Mouse (Mus musculus) midbrain, postnatal 0 days (tissue): ENCODE results near the gene Dync2li1. TPM values are rescaled to one million over a fixed set of nuclear protein-coding genes. Genes with fewer than 3 reads are reported as not detected.
A peak's percentile ranks its signal among the peaks of the same experiment; 100 is the strongest.

ENCODE experiments used
- ATAC-seq: fragments of 200-750 bp; cut with Nextera tagmentation; 2 replicates; pipeline ENCODE4 v1.8.0; 2017; ENCODE audit warnings: moderate number of reproducible peaks, mild to moderate bottlenecking, moderate TSS enrichment, moderate library complexity; ENCODE audit not compliant: low FRiP score
- DNase-seq: peaks from one replicate; pipeline ENCODE4 v3.0.0-alpha.2; 2015; ENCODE audit warnings: low spot score
- H3K27ac ChIP-seq: fragments of 300-500 bp; sonication (generic); 2 replicates; pipeline ENCODE4 v1.5.1; 2014; ENCODE audit warnings: low read depth, mild to moderate bottlenecking, low read length, mixed read lengths
- H3K27me3 ChIP-seq: fragments of 300-500 bp; sonication (generic); 2 replicates; pipeline ENCODE4 v1.6.1; 2014; ENCODE audit warnings: low read length, control low read depth, mixed read lengths; ENCODE audit not compliant: insufficient read depth
- H3K36me3 ChIP-seq: fragments of 300-500 bp; sonication (generic); 2 replicates; pipeline ENCODE4 v1.6.1; 2014; ENCODE audit warnings: low read length, control low read depth, mixed read lengths; ENCODE audit not compliant: insufficient read depth
- H3K4me1 ChIP-seq: fragments of 300-500 bp; sonication (generic); 2 replicates; pipeline ENCODE4 v1.6.1; 2014; ENCODE audit warnings: mild to moderate bottlenecking, control low read depth, antibody characterized with exemption, low read length, mixed read lengths; ENCODE audit not compliant: insufficient read depth
- H3K4me2 ChIP-seq: fragments of 300-500 bp; sonication (generic); 2 replicates; pipeline ENCODE4 v1.6.1; 2014; ENCODE audit warnings: low read depth, mild to moderate bottlenecking, low read length, mixed read lengths; ENCODE audit not compliant: poor library complexity, severe bottlenecking
- H3K4me3 ChIP-seq: fragments of 300-500 bp; sonication (generic); 2 replicates; pipeline ENCODE4 v1.5.1; 2014; ENCODE audit warnings: low read depth, mild to moderate bottlenecking, low read length, moderate library complexity
- H3K9ac ChIP-seq: fragments of 300-500 bp; sonication (generic); replicated peaks from 2 replicates; pipeline ENCODE4 v1.6.1; 2014; ENCODE audit warnings: mild to moderate bottlenecking, low read length, moderate library complexity, mixed read lengths; ENCODE audit not compliant: poor library complexity, severe bottlenecking
- H3K9me3 ChIP-seq: fragments of 300-500 bp; sonication (generic); 2 replicates; pipeline ENCODE4 v1.6.1; 2016; ENCODE audit warnings: low read length, control low read depth
- CTCF ChIP-seq: IDR thresholded peaks from 2 replicates; pipeline ENCODE4 v1.5.1; 2016; ENCODE audit warnings: antibody characterized with exemption, mild to moderate bottlenecking
- WGBS: fragments of 180-500 bp; shearing (Covaris S2); extraction: QIAGEN DNeasy Blood & Tissue Kit; methylation state at CpG from one replicate; pipeline ENCODE4 v1.1.7; 2014; 5-methylcytosine and 5-hydroxymethylcytosine counted together
- polyA plus RNA-seq: library from polyadenylated mRNA; unstranded; fragments of >200 nt; fragmentation: Nextera tagmentation; extraction: Ambion mirVana; gene quantifications from 2 replicates; pipeline ENCODE4 v1.2.1, GENCODE M21; 2015
- total RNA-seq: library from RNA; depleted of rRNA; stranded (reverse); fragments of >200 nt; gene quantifications from 2 replicates; pipeline ENCODE4 v1.2.3, GENCODE M21; 2014

Gene Dync2li1
- total and polyA plus RNA-seq, 2 experiments from 2014 or later: 18.3 to 36.1 TPM

DNA sequence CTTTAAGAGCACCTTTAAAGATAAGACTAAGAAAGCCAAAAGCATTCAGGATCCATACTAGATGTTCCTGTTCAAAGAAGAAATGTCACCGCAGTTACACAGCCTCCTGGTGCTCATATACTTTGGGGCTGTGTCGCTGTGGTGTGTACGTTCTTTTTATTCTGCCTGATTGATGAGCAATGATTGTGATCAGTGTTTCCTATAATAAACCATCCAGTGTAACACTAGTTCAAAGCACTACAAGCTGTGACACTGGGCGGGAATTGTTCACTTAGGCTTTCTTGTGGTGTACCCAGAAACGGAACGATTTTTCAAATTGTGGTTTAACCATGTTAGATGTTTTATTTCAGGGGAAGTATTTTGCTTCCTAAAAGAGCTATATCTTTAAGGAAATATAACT lies 5.5 kb downstream of the Dync2li1 start:
- no peaks in the 10 kb centered on the region for H3K4me1 ChIP-seq
- no peak overlapping the region for H3K27ac ChIP-seq
- H3K4me2 ChIP-seq: no peak overlapping the region
- H3K4me3 ChIP-seq: no peak overlapping the region
- no peaks in the 10 kb centered on the region for H3K9me3 ChIP-seq
- WGBS: 93% methylated on average over 6 of the region's 6 CpGs
- H3K9ac ChIP-seq: no peak overlapping the region
- no peaks in the 10 kb centered on the region for H3K27me3 ChIP-seq
- no peak for ATAC-seq
- 0 out of 2 replicates have a peak, but pooled peaks cover 7% of the 10 kb centered on the region for H3K36me3 ChIP-seq
- TF ChIP-seq CTCF: no peak
- no peak for DNase-seq

DNA sequence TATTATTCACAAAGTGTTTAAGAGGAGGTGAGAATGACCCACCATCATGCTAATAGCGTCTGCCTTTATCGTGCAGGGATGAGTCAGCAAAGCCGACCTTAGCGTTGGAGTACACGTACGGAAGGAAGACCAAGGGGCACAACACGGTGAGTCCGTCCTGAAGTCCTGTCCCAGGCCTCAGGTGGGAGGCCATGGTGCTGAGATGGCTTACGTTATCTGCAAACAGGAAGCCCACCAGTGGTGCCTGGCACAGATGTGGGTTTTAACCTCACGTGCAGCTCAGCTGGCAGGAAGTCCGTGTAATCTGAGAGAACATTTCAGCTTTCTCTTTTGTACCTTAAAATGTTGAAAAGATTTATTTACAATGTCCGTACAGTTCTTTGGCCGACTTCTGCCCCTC lies 7.1 kb downstream of the Dync2li1 start:
- no peak overlapping the region for H3K4me2 ChIP-seq
- H3K9ac ChIP-seq: no peak overlapping the region
- H3K9me3 ChIP-seq: no peaks in the 10 kb centered on the region
- H3K4me1 ChIP-seq: no peaks in the 10 kb centered on the region
- no peak overlapping the region for H3K27ac ChIP-seq
- DNase-seq (no peak), ATAC-seq (no peak)
- no peak overlapping the region for H3K4me3 ChIP-seq
- 86% methylated on average over 13 of the region's 13 CpGs for WGBS
- TF ChIP-seq CTCF: no peak
- no peaks in the 10 kb centered on the region for H3K27me3 ChIP-seq
- H3K36me3 ChIP-seq: 0 out of 2 replicates have a peak, but pooled peaks cover 10% of the 10 kb centered on the region

DNA sequence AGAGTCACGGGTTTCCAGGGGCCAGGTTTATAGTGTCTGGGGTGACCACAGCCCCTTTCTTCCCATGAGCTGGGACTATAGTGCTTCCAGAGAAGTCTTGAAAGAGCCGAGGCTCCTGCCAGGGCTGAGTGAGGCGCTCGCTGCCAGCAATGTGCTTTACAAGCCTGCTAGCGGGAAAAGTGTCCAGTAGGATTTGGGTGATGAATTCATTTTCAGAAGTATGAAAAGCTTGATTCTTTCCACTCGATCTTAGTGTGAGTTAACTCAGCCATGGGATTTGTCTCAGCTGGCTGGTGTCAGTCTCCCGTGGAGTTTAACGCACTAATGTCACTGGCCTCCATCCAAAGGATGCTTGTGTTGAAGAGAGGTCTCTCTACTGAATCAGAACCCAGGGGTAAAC lies 10.0 kb downstream of the Dync2li1 start:
- peak; percentile 54 for DNase-seq
- TF ChIP-seq CTCF: no peak

DNA sequence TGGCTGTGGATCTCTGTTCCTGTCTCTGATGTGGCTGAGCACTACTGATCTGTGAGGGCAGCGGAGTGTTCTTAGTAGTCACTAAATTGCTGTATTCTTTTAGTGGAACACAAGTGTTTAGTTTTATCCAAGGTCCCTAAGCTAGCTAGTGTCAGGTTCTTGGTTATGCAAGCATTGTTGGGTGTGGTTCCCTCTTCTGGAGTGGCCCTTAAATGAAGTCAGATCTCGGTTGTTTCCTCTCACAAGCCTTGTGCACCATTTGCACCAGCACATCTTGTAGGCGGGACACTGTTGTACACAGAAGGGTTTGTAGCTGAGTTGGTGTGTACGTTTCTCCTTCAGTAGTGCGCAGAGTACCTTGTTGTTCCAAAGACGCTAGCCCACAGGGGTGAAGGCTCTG lies 11.7 kb downstream of the Dync2li1 start:
- Histone ChIP-seq H3K9ac (no peak overlapping the region), H3K4me3 (no peak overlapping the region), H3K27me3 (no peaks in the 10 kb centered on the region), H3K36me3 (0 out of 2 replicates have a peak, but pooled peaks cover 10% of the 10 kb centered on the region), H3K4me1 (no peaks in the 10 kb centered on the region), H3K4me2 (no peak overlapping the region), H3K9me3 (no peaks in the 10 kb centered on the region), H3K27ac (no peak overlapping the region)
- TF ChIP-seq CTCF: no peak
- DNase-seq (no peak), ATAC-seq (no peak)
- WGBS: 96% methylated on average over 6 of the region's 6 CpGs

More for the DNA sequence above, 10.0 kb downstream of the Dync2li1 start:
- H3K27me3 ChIP-seq: no peaks in the 10 kb centered on the region
- H3K4me1 ChIP-seq: no peaks in the 10 kb centered on the region
- ATAC-seq: no peak
- no peaks in the 10 kb centered on the region for H3K9me3 ChIP-seq
- H3K4me3 ChIP-seq: no peak overlapping the region
- no peak overlapping the region for H3K9ac ChIP-seq
- H3K27ac ChIP-seq: no peak overlapping the region
- no peak overlapping the region for H3K4me2 ChIP-seq
- 0 out of 2 replicates have a peak, but pooled peaks cover 10% of the 10 kb centered on the region for H3K36me3 ChIP-seq
- 27% methylated on average over 8 of the region's 8 CpGs for WGBS

GRCm38 (mm10) chr17:84639796-84640378 lies 13.6 kb downstream of the Dync2li1 start:
- no peaks in the 10 kb centered on the region for H3K4me1 ChIP-seq
- H3K4me2 ChIP-seq: no peak overlapping the region
- no peaks in the 10 kb centered on the region for H3K9me3 ChIP-seq
- H3K36me3 ChIP-seq: 0 out of 2 replicates have a peak, but pooled peaks cover 3% of the 10 kb centered on the region
- DNase-seq (no peak), ATAC-seq (no peak)
- no peak overlapping the region for H3K27ac ChIP-seq
- TF ChIP-seq CTCF: no peak
- H3K4me3 ChIP-seq: no peak overlapping the region
- WGBS: 52% methylated on average over 10 of the region's 10 CpGs
- no peaks in the 10 kb centered on the region for H3K27me3 ChIP-seq
- H3K9ac ChIP-seq: no peak overlapping the region

- H3K4me1 ChIP-seq: no peaks in the 10 kb centered on the region
- no peak overlapping the region for H3K27ac ChIP-seq
- ATAC-seq: no peak
- H3K9ac ChIP-seq: no peak overlapping the region
- no peak overlapping the region for H3K4me3 ChIP-seq
- no peaks in the 10 kb centered on the region for H3K27me3 ChIP-seq
- peak; percentile 60 for DNase-seq
- peak; percentile 84 for TF ChIP-seq CTCF
- no peaks in the 10 kb centered on the region for H3K9me3 ChIP-seq
- 37% methylated on average over 3 of the region's 3 CpGs for WGBS
- no peak overlapping the region for H3K4me2 ChIP-seq
- 0 out of 2 replicates have a peak, but pooled peaks cover 3% of the 10 kb centered on the region for H3K36me3 ChIP-seq
Observed at GRCm38 (mm10) chr17:84641893-84642292, 15.6 kb downstream of the Dync2li1 start.
